Mouse (Mus musculus) midbrain, postnatal 0 days (tissue): Measurements from ENCODE around the gene 1700021F07Rik. TPM values are rescaled to one million over a fixed set of nuclear protein-coding genes. Genes with fewer than 3 reads are reported as not detected.

Experiments used
- ATAC-seq: fragments of 200-750 bp; cut with Nextera tagmentation; 2 replicates; pipeline ENCODE4 v1.8.0; 2017; ENCODE audit warnings: moderate number of reproducible peaks, mild to moderate bottlenecking, moderate TSS enrichment, moderate library complexity; ENCODE audit not compliant: low FRiP score
- DNase-seq: peaks from one replicate; pipeline ENCODE4 v3.0.0-alpha.2; 2015; ENCODE audit warnings: low spot score
- H3K27ac ChIP-seq: fragments of 300-500 bp; sonication (generic); 2 replicates; pipeline ENCODE4 v1.5.1; 2014; ENCODE audit warnings: low read depth, mild to moderate bottlenecking, low read length, mixed read lengths
- H3K27me3 ChIP-seq: fragments of 300-500 bp; sonication (generic); 2 replicates; pipeline ENCODE4 v1.6.1; 2014; ENCODE audit warnings: low read length, control low read depth, mixed read lengths; ENCODE audit not compliant: insufficient read depth
- H3K36me3 ChIP-seq: fragments of 300-500 bp; sonication (generic); 2 replicates; pipeline ENCODE4 v1.6.1; 2014; ENCODE audit warnings: low read length, control low read depth, mixed read lengths; ENCODE audit not compliant: insufficient read depth
- H3K4me1 ChIP-seq: fragments of 300-500 bp; sonication (generic); 2 replicates; pipeline ENCODE4 v1.6.1; 2014; ENCODE audit warnings: mild to moderate bottlenecking, control low read depth, antibody characterized with exemption, low read length, mixed read lengths; ENCODE audit not compliant: insufficient read depth
- H3K4me2 ChIP-seq: fragments of 300-500 bp; sonication (generic); 2 replicates; pipeline ENCODE4 v1.6.1; 2014; ENCODE audit warnings: low read depth, mild to moderate bottlenecking, low read length, mixed read lengths; ENCODE audit not compliant: poor library complexity, severe bottlenecking
- H3K4me3 ChIP-seq: fragments of 300-500 bp; sonication (generic); 2 replicates; pipeline ENCODE4 v1.5.1; 2014; ENCODE audit warnings: low read depth, mild to moderate bottlenecking, low read length, moderate library complexity
- H3K9ac ChIP-seq: fragments of 300-500 bp; sonication (generic); replicated peaks from 2 replicates; pipeline ENCODE4 v1.6.1; 2014; ENCODE audit warnings: mild to moderate bottlenecking, low read length, moderate library complexity, mixed read lengths; ENCODE audit not compliant: poor library complexity, severe bottlenecking
- H3K9me3 ChIP-seq: fragments of 300-500 bp; sonication (generic); 2 replicates; pipeline ENCODE4 v1.6.1; 2016; ENCODE audit warnings: low read length, control low read depth
- CTCF ChIP-seq: IDR thresholded peaks from 2 replicates; pipeline ENCODE4 v1.5.1; 2016; ENCODE audit warnings: antibody characterized with exemption, mild to moderate bottlenecking
- WGBS: fragments of 180-500 bp; shearing (Covaris S2); extraction: QIAGEN DNeasy Blood & Tissue Kit; methylation state at CpG from one replicate; pipeline ENCODE4 v1.1.7; 2014; 5-methylcytosine and 5-hydroxymethylcytosine counted together
- polyA plus RNA-seq: library from polyadenylated mRNA; unstranded; fragments of >200 nt; fragmentation: Nextera tagmentation; extraction: Ambion mirVana; gene quantifications from 2 replicates; pipeline ENCODE4 v1.2.1, GENCODE M21; 2015
- total RNA-seq: library from RNA; depleted of rRNA; stranded (reverse); fragments of >200 nt; gene quantifications from 2 replicates; pipeline ENCODE4 v1.2.3, GENCODE M21; 2014; rRNA removed

1700021F07Rik gene
- total RNA-seq, result not detected in 2 replicates
- polyA plus RNA-seq, result not detected in 2 replicates

DNA sequence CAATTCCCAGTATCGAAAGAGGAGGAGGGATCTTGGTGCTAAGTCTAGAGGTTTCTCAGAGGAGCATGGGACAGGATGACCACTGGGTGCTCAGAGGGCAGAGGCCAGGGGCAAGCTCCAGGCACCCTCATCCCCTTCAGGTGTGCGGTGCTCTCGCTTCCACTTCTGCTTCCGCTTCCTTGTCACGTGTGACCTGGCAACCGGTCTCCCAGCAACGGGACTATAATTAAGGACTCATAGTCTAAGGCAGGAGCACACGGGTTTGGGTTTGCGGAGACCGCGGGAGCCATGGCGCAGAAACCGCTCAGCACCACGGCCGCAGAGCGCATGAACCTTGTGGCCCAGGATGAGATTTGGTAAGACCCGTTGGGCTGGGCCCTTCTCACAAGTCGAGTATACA lies at the start of gene 1700021F07Rik:
Gene 1700021F07Rik, plus strand, starts transcription at position 211 of the 400 bp plus-strand sequence.
- Histone ChIP-seq H3K36me3 (no peaks in the 10 kb centered on the region), H3K27me3 (no peaks in the 10 kb centered on the region), H3K9me3 (no peaks in the 10 kb centered on the region), H3K27ac (no peak within 1 kb of the TSS), H3K9ac (no peak within 1 kb of the TSS), H3K4me1 (no peaks in the 10 kb centered on the region), H3K4me3 (no peak within 1 kb of the TSS), H3K4me2 (no peak within 1 kb of the TSS)
- ATAC-seq (no peak), DNase-seq (no peak)
- no peak for TF ChIP-seq CTCF
- 92% methylated on average over 18 of the region's 18 CpGs for WGBS

DNA sequence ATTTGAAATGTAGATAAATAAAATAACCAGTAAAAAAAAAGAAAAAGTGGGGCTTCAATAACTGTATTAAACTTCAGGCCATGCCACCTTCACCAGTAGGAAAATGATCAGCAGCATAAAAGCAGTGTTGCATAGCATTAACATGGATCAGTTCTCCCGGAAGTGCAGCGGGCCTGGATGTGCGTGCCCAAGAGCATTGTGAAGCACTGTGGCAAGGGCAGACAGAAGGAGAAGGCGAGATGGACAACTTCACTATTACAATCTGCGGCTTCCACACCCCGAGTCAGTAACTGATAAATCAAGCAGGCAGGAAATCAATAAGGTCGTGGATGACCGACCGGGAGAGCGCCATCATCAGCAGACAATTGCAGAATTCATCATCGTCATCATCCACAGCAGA lies 49.2 kb upstream of the 1700021F07Rik start:
- H3K9me3 ChIP-seq, result no peaks in the 10 kb centered on the region
- H3K4me2 ChIP-seq, result no peak overlapping the region
- DNase-seq (peak; percentile 14), ATAC-seq (no peak)
- H3K27me3 ChIP-seq, result no peaks in the 10 kb centered on the region
- no peak overlapping the region for H3K9ac ChIP-seq
- TF ChIP-seq CTCF, result no peak
- H3K4me3 ChIP-seq, result no peak overlapping the region
- no peaks in the 10 kb centered on the region for H3K36me3 ChIP-seq
- no peak overlapping the region for H3K27ac ChIP-seq
- WGBS, result 59% methylated on average over 11 of the region's 11 CpGs
- no peaks in the 10 kb centered on the region for H3K4me1 ChIP-seq

DNA sequence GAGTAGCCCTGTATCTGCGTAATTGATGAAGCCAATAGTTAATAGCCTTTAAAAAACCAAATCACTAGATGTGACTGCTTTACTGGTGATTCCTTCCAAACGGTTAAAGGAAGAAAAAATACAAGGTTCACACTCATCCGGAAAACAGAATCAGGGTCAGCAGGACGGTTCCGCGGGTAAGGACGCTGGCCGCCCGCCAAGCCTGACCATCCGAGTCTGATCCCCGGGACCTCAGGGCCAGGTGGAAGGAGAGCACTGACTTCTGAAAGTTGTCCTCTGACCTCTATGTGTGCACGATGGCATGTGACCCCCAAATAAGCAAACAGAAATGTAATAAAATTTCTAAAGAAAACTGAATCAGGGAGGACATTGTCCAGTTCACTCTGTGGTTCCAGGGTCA lies 43.3 kb upstream of the 1700021F07Rik start:
- Histone ChIP-seq H3K36me3 (no peaks in the 10 kb centered on the region), H3K9me3 (no peaks in the 10 kb centered on the region), H3K27ac (no peak overlapping the region), H3K4me1 (no peaks in the 10 kb centered on the region), H3K4me3 (no peak overlapping the region), H3K9ac (no peak overlapping the region), H3K27me3 (no peaks in the 10 kb centered on the region), H3K4me2 (no peak overlapping the region)
- WGBS, result 94% methylated on average over 12 of the region's 12 CpGs
- TF ChIP-seq CTCF, result no peak
- no peak for DNase-seq
- ATAC-seq, result no peak

DNA sequence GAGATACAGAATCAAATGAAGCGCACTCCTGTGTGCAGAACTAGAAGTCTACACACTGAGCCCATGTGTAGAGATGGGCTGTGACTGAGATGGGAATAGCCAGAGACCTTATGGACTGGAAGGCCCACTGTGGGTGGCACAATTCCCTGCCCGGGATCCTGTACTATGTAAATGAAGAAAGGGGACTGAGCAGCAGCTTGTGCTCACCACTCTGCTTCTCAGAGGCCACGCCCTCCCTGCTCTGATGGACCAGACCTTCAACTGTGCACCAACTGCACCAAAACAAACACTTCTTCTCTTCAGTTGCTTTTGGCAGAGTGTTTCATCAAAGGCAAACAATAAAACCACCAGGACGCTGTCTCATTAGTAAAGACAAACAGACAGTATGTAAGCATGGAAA lies 37.9 kb upstream of the 1700021F07Rik start:
- Histone ChIP-seq H3K27me3 (no peaks in the 10 kb centered on the region), H3K27ac (no peak overlapping the region), H3K36me3 (no peaks in the 10 kb centered on the region), H3K4me2 (no peak overlapping the region), H3K4me1 (no peaks in the 10 kb centered on the region), H3K4me3 (no peak overlapping the region), H3K9ac (no peak overlapping the region), H3K9me3 (no peaks in the 10 kb centered on the region)
- TF ChIP-seq CTCF, result no peak
- WGBS, result 88% methylated on average over 4 of the region's 4 CpGs
- no peak for DNase-seq
- no peak for ATAC-seq

DNA sequence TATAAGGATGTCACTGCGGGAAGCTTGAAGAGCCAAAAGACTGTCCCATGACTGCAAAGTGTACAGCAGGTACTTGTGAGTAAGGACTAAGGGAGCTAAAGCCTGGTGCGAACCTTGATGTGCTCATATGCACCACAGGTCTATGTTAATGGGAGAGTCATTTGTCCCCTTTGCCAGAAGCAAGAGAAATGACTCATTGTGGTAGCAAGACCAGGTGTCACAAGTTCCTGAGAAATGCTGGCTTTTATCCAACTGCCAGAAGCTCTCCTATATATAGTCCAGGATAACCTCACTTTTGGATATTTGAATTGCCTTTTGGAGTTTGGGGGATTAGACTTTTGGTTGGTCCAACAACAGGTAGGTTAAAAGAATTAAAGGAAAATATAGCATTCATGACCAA lies 22.8 kb upstream of the 1700021F07Rik start:
- Histone ChIP-seq H3K27ac (no peak overlapping the region), H3K9me3 (0 out of 2 replicates have a peak, but pooled peaks cover 3% of the 10 kb centered on the region), H3K4me1 (no peaks in the 10 kb centered on the region), H3K36me3 (no peaks in the 10 kb centered on the region), H3K4me3 (no peak overlapping the region), H3K27me3 (no peaks in the 10 kb centered on the region), H3K9ac (no peak overlapping the region), H3K4me2 (no peak overlapping the region)
- TF ChIP-seq CTCF, result no peak
- ATAC-seq (no peak), DNase-seq (no peak)
- WGBS, result 95% methylated on average over 2 of the region's 2 CpGs

DNA sequence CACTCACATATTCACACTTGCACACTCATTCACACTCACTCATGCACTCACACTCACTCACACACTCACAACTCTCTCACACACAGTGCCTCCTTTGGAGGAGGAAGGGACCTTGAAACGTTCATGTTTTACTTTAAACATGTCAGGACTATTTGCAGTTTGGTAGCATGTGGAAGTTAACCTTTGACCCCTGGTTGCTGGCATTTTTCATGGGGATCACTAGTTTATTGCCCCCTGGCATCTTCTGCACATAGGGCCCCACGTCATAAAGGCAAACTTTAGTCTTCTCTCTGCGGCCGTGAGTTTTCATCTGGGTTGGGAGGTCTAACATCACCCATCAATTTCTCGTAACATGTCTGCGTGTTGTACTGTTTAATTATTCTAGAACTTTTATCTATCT lies 8.4 kb upstream of the 1700021F07Rik start:
- Histone ChIP-seq H3K9ac (no peak overlapping the region), H3K4me2 (no peak overlapping the region), H3K9me3 (no peaks in the 10 kb centered on the region), H3K4me1 (no peaks in the 10 kb centered on the region), H3K4me3 (no peak overlapping the region), H3K36me3 (no peaks in the 10 kb centered on the region), H3K27me3 (no peaks in the 10 kb centered on the region), H3K27ac (no peak overlapping the region)
- no peak for ATAC-seq
- whole genome bisulfite sequencing, result 92% methylated on average over 6 of the region's 6 CpGs
- DNase-seq, result no peak
- TF ChIP-seq CTCF, result no peak
